Mouse (Mus musculus) hindbrain, embryonic 12.5 days (tissue): ENCODE measurements at regions not wholly inside any gene's neighbourhood (a gene's known extent, or its start where the extent isn't known, plus 50 kb on each side); places are given as distances from the start of the nearest gene placed in this dataset.
"Not testable (repeated sequence)": the region's sequence is repeated elsewhere in the genome, so short reads cannot be mapped to it uniquely, and the experiment has no call there.

Experiments
- ATAC-seq: fragments of 200-750 bp; cut with Nextera tagmentation; 2 replicates; pipeline ENCODE4 v1.8.0; 2017; ENCODE audit warnings: moderate TSS enrichment; ENCODE audit not compliant: low FRiP score
- H3K27ac ChIP-seq: fragments of 300-500 bp; sonication (generic); 2 replicates; pipeline ENCODE4 v1.5.1; 2016; ENCODE audit warnings: mild to moderate bottlenecking
- H3K27me3 ChIP-seq: fragments of 300-500 bp; sonication (generic); 2 replicates; pipeline ENCODE4 v1.6.1; 2016; ENCODE audit warnings: mild to moderate bottlenecking
- H3K36me3 ChIP-seq: fragments of 300-500 bp; sonication (generic); 2 replicates; pipeline ENCODE4 v1.6.1; 2016; ENCODE audit warnings: mild to moderate bottlenecking
- H3K4me1 ChIP-seq: fragments of 300-500 bp; sonication (generic); 2 replicates; pipeline ENCODE4 v1.6.1; 2016
- H3K4me2 ChIP-seq: fragments of 300-500 bp; sonication (generic); replicated peaks from 2 replicates; pipeline ENCODE4 v1.6.1; 2016; ENCODE audit warnings: mild to moderate bottlenecking
- H3K4me3 ChIP-seq: fragments of 300-500 bp; sonication (generic); 2 replicates; pipeline ENCODE4 v1.5.1; 2016; ENCODE audit warnings: mild to moderate bottlenecking
- H3K9ac ChIP-seq: fragments of 300-500 bp; sonication (generic); 2 replicates; pipeline ENCODE4 v1.6.1; 2016; ENCODE audit warnings: mild to moderate bottlenecking, moderate library complexity
- H3K9me3 ChIP-seq: fragments of 300-500 bp; sonication (generic); replicated peaks from 2 replicates; pipeline ENCODE4 v1.6.1; 2016; ENCODE audit warnings: mild to moderate bottlenecking
- WGBS: fragments of 180-500 bp; shearing (Covaris S2); methylation state at CpG from one replicate; pipeline ENCODE4 v1.1.7; 2016; 5-methylcytosine and 5-hydroxymethylcytosine counted together

GRCm38 (mm10) chr4:31290301-31290975, 673.5 kb upstream of the Map3k7 start:
- peak overlapping the region; percentile 7; the same call in 1 of the 2 replicates for H3K27ac ChIP-seq
- H3K9me3 ChIP-seq, result no peaks in the 10 kb centered on the region
- no peak overlapping the region for H3K4me3 ChIP-seq
- WGBS, result 41% methylated on average over 5 of the region's 5 CpGs
- H3K9ac ChIP-seq, result no peak overlapping the region
- H3K4me1 ChIP-seq, result 0 out of 2 replicates have a peak, but pooled peaks cover 2% of the 10 kb centered on the region
- no peaks in the 10 kb centered on the region for H3K27me3 ChIP-seq
- H3K4me2 ChIP-seq, result no peak overlapping the region; the same call in 1 of the 2 replicates
- no peaks in the 10 kb centered on the region for H3K36me3 ChIP-seq
- ATAC-seq, result peak; percentile 74

- Histone ChIP-seq H3K9me3 (no peaks in the 10 kb centered on the region), H3K4me2 (no peak overlapping the region), H3K27ac (no peak overlapping the region), H3K36me3 (no peaks in the 10 kb centered on the region), H3K4me1 (0 out of 2 replicates have a peak, but pooled peaks cover 2% of the 10 kb centered on the region), H3K27me3 (no peaks in the 10 kb centered on the region), H3K9ac (no peak overlapping the region), H3K4me3 (no peak overlapping the region)
- WGBS, result 67% methylated on average over 2 of the region's 2 CpGs
- no peak for ATAC-seq
Observed at GRCm38 (mm10) chr4:31293752-31294151, 670.1 kb upstream of the Map3k7 start.

GRCm38 (mm10) chr4:31297848-31298247, 666.0 kb upstream of the Map3k7 start:
- no peaks in the 10 kb centered on the region for H3K4me1 ChIP-seq

GRCm38 (mm10) chr4:31319269-31319668, 644.6 kb upstream of the Map3k7 start:
- no peak overlapping the region for H3K4me2 ChIP-seq
- no peak for ATAC-seq
- no peaks in the 10 kb centered on the region for H3K27me3 ChIP-seq
- 71% methylated on average over 6 of the region's 6 CpGs for WGBS
- H3K9me3 ChIP-seq, result no peaks in the 10 kb centered on the region
- H3K36me3 ChIP-seq, result no peaks in the 10 kb centered on the region
- no peak overlapping the region for H3K9ac ChIP-seq
- H3K4me3 ChIP-seq, result no peak overlapping the region
- H3K4me1 ChIP-seq, result no peaks in the 10 kb centered on the region
- H3K27ac ChIP-seq, result no peak overlapping the region

More at GRCm38 (mm10) chr4:31297848-31298247, 666.0 kb upstream of the Map3k7 start:
- no peaks in the 10 kb centered on the region for H3K9me3 ChIP-seq
- ATAC-seq, result no peak
- no peak overlapping the region for H3K4me2 ChIP-seq
- no peaks in the 10 kb centered on the region for H3K36me3 ChIP-seq
- no peak overlapping the region for H3K27ac ChIP-seq
- H3K27me3 ChIP-seq, result no peaks in the 10 kb centered on the region
- H3K9ac ChIP-seq, result no peak overlapping the region
- no peak overlapping the region for H3K4me3 ChIP-seq
- WGBS, result 89% methylated on average over 3 of the region's 3 CpGs

- no peak overlapping the region for H3K9ac ChIP-seq
- 76% methylated on average over 8 of the region's 8 CpGs for WGBS
- H3K36me3 ChIP-seq, result no peaks in the 10 kb centered on the region
- no peaks in the 10 kb centered on the region for H3K9me3 ChIP-seq
- H3K4me1 ChIP-seq, result no peaks in the 10 kb centered on the region
- no peak overlapping the region for H3K4me2 ChIP-seq
- H3K27me3 ChIP-seq, result no peaks in the 10 kb centered on the region
- no peak overlapping the region for H3K4me3 ChIP-seq
- H3K27ac ChIP-seq, result no peak overlapping the region
- 0 out of 2 replicates have a peak, but pooled peaks have one; percentile 2 for ATAC-seq
Observed at GRCm38 (mm10) chr4:31320734-31321507, 643.0 kb upstream of the Map3k7 start.

- 98% methylated on average over 3 of the region's 3 CpGs for WGBS
- Histone ChIP-seq H3K9ac (no peak overlapping the region), H3K27me3 (no peaks in the 10 kb centered on the region), H3K4me2 (no peak overlapping the region), H3K27ac (no peak overlapping the region), H3K36me3 (no peaks in the 10 kb centered on the region), H3K4me3 (no peak overlapping the region), H3K4me1 (no peaks in the 10 kb centered on the region), H3K9me3 (no peaks in the 10 kb centered on the region)
- no peak for ATAC-seq
Observed at GRCm38 (mm10) chr4:31323816-31324215, 640.1 kb upstream of the Map3k7 start.

- Histone ChIP-seq H3K9me3 (no peaks in the 10 kb centered on the region), H3K9ac (no peak overlapping the region), H3K4me1 (no peaks in the 10 kb centered on the region), H3K27ac (no peak overlapping the region), H3K4me3 (no peak overlapping the region), H3K27me3 (no peaks in the 10 kb centered on the region), H3K36me3 (no peaks in the 10 kb centered on the region), H3K4me2 (no peak overlapping the region)
- ATAC-seq, result no peak
- 59% methylated on average over 5 of the region's 5 CpGs for WGBS
Observed at GRCm38 (mm10) chr4:31328798-31329197, 635.1 kb upstream of the Map3k7 start.

- H3K4me1 ChIP-seq, result no peaks in the 10 kb centered on the region
- no peak overlapping the region for H3K9ac ChIP-seq
- no peak overlapping the region for H3K4me3 ChIP-seq
- ATAC-seq, result no peak
- no peaks in the 10 kb centered on the region for H3K27me3 ChIP-seq
- no peaks in the 10 kb centered on the region for H3K9me3 ChIP-seq
- H3K36me3 ChIP-seq, result no peaks in the 10 kb centered on the region
- no peak overlapping the region for H3K4me2 ChIP-seq
- no peak overlapping the region for H3K27ac ChIP-seq
Observed at GRCm38 (mm10) chr4:31331053-31331452, 632.8 kb upstream of the Map3k7 start.

- H3K4me1 ChIP-seq, result no peaks in the 10 kb centered on the region
- H3K27ac ChIP-seq, result no peak overlapping the region
- ATAC-seq, result no peak
- H3K9me3 ChIP-seq, result no peaks in the 10 kb centered on the region
- WGBS, result 86% methylated on average over 3 of the region's 3 CpGs
- H3K9ac ChIP-seq, result no peak overlapping the region
- no peaks in the 10 kb centered on the region for H3K27me3 ChIP-seq
- H3K36me3 ChIP-seq, result no peaks in the 10 kb centered on the region
- no peak overlapping the region for H3K4me2 ChIP-seq
- H3K4me3 ChIP-seq, result no peak overlapping the region
Observed at GRCm38 (mm10) chr4:31335686-31336085, 628.2 kb upstream of the Map3k7 start.

- no peak overlapping the region for H3K9ac ChIP-seq
- ATAC-seq, result peak; percentile 79
- no peaks in the 10 kb centered on the region for H3K36me3 ChIP-seq
- no peaks in the 10 kb centered on the region for H3K27me3 ChIP-seq
- no peak overlapping the region for H3K4me2 ChIP-seq
- H3K4me3 ChIP-seq, result no peak overlapping the region
- no peaks in the 10 kb centered on the region for H3K9me3 ChIP-seq
- no peaks in the 10 kb centered on the region for H3K4me1 ChIP-seq
- H3K27ac ChIP-seq, result peak overlapping the region; percentile 44; the same call in 1 of the 2 replicates
- WGBS, result 36% methylated on average over 4 of the region's 4 CpGs
Observed at GRCm38 (mm10) chr4:31337980-31338379, 625.9 kb upstream of the Map3k7 start.

- no peak overlapping the region for H3K4me2 ChIP-seq
- no peaks in the 10 kb centered on the region for H3K9me3 ChIP-seq
- no peaks in the 10 kb centered on the region for H3K36me3 ChIP-seq
- H3K27me3 ChIP-seq, result no peaks in the 10 kb centered on the region
- H3K4me1 ChIP-seq, result no peaks in the 10 kb centered on the region
- no peak overlapping the region for H3K4me3 ChIP-seq
- no peak; the same call in 1 of the 2 replicates for ATAC-seq
- no peak overlapping the region for H3K9ac ChIP-seq
- 0 out of 2 replicates have a peak overlapping the region, but pooled peaks have one; percentile 1 for H3K27ac ChIP-seq
- 78% methylated on average over 5 of the region's 5 CpGs for WGBS
Observed at GRCm38 (mm10) chr4:31343312-31344248, 620.3 kb upstream of the Map3k7 start.

- 88% methylated on average over 2 of the region's 3 CpGs for WGBS
- not testable (repeated sequence) for H3K9me3 ChIP-seq, H3K9ac ChIP-seq, H3K27ac ChIP-seq, H3K36me3 ChIP-seq, H3K4me1 ChIP-seq, H3K4me2 ChIP-seq, H3K27me3 ChIP-seq, ATAC-seq, H3K4me3 ChIP-seq
Observed at GRCm38 (mm10) chr4:31354046-31354445, 609.9 kb upstream of the Map3k7 start.
